Mouse (Mus musculus) mature B cell (primary cell): Measurements from ENCODE around the gene Zbtb43.

ENCODE experiments used
- in situ Hi-C: fragments of 300-500 bp; cut with MboI; formaldehyde crosslinking; loops from 2 replicates; pipeline ENCODE4 v1.14.3; 2019

The Zbtb43 gene

DNA sequence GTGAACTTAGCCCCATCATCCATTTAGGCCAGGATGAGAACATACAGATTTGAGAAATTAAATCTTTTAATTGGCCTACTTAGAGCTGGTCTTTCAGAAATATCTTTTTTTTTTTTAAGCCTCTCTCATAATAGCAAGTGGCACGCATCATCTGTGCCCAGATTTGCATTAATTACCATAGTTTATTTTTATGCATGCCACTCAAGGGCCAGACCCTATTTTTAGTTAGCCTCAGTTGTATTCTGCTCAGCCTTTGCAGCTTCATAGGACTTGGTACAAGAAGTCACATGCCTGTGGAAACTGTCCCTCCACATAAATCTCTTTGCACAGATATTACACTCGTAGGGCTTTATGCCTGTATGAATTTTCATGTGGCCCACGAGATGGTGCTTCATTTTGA, 14.9 kb downstream of the Zbtb43 start:
- in situ Hi-C loops: no loop called here

DNA sequence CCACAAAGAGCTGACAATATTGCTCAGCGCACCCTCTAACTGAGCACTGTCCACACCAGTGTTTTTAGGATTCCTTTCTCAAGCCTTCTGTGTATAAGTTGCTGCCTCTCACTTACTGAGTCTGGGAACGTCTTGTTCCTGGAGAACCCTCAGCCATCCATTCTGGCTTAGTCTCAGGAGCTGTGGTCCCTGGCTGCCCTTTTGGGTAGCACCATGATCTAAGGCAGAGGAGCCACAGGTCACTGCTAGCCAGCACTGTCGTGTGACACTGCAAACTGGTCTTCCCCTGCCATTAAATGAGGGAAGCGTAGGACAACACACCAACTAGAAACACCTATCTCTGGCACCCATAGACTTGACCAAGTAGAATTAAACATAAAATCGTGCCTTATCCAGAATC, 15.6 kb downstream of the Zbtb43 start:
- in situ Hi-C loops: no loop called here

DNA sequence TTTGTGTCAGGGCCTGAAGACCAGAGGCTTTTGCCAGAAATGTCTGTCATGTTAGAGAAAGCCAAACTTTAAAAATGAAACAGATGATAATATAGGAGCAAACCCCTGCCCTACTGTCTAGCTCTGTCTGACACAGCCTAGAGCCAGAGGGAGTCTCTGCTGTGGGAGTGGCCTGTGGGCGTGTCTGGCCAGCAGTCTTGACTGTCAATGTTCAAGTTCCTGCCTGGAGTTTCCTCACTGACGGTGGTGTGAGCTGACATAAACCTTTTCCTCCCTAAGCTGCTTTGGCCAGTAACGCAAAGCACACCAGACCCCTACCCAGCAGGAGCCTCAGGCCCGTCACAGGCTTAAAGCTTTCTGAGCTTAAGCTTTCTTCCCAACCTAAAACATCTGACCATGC, 16.2 kb downstream of the Zbtb43 start:
- in situ Hi-C loops: no loop called here

DNA sequence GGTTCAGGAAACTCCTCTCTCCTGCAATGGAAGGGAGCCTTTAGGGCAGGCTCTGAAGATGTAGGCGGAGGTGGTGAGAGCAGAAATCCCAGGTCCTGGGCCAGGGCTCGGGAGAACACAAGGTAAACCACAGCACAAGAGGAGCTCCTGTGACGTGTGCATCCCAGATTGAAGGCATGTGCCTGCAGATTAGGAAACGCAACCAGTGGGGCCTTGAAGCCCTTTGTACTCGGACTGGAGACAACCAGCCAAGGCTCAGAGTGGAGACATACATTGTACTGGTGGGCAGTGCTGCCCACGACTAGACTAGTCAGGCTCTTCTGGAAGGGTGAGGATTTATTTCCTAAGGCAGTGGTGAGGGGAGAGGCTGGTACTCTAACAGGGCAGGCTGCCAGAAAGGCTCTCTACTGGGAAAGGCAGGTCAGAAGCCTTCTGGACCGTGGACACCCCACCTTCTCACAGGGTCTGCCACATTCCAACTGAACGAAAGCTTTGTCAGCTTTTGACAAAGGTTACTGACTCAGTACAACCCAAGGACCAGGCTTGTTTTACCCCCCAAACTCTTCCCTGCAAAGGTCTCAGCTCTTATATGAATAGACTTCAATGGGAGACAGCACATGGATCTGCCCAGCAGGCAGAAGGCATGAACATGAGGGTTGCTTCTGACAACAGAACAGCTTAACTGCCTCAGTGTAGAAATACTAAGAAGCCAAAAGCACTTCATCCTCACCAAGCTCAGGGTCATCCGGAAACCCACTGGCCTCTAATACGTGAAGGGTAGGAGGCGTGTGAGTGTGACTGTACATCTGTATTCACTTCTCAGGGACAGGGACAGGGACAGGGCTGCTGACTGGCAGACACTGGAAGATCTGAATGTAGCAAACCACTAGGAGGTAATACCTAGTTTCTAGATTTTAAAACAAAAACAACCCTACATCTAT, 17.1 kb downstream of the Zbtb43 start:
- in situ Hi-C loops: no loop called here

DNA sequence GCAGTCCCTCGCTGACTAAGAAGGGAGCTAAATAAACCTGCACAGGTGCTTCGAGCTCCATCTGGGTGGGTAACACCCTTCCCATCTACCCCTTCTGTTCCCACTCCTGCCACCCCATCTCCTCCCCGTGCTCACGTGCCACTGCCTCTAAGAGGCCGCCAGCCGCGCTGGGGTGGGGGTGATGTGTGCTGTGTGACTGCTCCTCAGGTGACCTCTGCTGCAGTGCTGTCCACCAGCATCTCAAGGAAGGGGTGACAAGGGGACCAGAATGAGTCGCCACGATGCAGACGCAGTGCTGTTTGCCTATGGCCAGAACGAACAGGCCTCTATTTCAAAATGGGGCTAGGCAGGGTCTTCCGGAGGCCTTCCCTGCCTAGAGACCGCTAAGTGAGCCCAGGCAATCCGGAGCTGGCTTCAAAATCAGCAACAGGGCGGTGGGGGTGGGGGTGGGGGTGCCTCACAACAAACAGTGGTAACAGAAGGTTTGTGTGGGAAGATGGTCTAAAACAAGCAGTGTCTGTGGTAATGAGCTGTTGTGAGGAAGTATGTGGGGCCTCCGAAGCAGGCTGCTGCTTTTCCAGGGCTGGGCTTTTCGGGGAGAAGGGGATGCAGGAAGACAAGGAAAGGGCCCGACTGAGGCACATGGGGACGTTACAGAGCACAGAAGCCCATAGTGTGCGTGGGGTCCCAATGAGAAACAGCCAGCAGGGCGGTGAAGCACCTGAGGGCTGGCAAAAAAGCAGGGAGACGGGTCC, 19.1 kb downstream of the Zbtb43 start:
- in situ Hi-C loops: no loop called here

DNA sequence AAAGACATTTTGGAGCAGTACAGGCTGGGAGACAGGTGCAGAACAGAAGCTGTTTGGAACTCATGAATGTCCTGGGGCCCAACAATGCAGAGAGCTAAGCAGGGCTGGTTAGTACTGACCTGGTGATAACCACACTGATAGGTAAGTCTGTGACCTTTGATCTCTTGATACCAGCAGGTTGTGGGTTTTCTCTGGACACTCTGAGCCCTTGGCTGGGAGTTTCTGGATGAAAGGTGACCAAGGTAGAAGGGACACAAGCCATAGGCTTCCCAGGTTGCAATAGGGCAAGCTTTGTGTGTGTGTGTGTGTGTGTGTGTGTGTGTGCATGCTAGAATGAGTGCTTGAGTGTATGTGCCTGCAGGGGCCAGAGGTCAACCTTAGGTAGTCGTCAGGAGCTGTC, 21.6 kb downstream of the Zbtb43 start:
- in situ Hi-C loops: no loop called here

DNA sequence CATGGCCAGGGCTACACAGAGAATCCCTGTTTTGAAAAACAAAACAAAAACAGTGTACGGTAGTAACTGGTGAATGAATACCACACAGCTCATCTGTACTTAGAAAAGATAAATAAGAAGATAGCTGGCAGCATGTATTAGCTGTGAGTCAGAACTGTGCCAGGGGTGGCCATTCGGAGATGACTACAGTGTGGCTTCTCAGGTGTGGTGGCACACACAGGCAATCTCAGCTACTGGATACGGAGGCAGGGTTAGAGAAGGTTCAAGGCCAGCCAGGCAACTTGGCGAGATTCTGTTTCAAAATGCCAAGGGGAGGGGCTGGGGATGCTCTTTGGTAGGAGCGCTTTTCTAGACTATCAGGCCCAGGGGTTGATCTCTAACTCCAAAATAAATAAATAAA, 22.6 kb downstream of the Zbtb43 start:
- in situ Hi-C loops: no loop called here

DNA sequence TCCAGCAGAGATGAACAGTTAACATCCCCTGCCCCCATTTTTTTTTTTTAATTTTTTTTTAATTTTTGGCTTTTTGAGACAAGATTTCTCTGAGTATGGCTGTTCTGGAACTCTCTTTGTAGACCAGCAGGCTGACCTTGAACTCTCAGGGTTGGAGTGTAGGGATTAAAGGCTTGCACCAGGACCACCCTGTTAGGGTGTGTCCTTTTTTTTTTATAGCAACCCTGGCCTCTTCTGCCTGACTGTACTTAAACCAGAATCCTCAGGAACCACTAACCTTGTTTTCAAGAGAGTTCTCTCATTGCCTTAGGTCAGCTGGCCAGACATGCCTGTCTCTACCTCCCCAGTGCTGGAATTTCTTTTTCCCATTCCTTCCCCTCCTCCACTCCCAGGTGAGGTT, 23.5 kb downstream of the Zbtb43 start:
- in situ Hi-C loops: no loop called here

DNA sequence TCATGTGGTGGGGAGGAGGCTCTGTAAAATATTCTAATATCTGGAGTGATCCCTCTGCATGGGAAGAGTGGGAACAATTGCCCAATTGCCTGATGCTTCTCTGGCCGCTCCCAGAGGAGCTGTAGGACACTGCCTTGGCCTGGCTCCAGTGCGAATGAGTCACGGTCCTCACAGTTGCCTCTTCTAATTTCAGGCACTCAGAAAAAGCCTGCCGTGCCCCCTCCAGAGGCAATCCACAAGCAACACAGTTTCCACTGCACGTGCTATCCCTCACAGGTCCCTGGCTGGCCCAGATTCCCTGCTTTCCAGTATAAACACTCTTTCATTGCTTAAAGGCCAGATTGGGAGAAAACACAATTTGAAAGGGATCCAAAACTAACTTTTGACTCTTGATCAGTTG, 24.0 kb downstream of the Zbtb43 start:
- in situ Hi-C loops: no loop called here

DNA sequence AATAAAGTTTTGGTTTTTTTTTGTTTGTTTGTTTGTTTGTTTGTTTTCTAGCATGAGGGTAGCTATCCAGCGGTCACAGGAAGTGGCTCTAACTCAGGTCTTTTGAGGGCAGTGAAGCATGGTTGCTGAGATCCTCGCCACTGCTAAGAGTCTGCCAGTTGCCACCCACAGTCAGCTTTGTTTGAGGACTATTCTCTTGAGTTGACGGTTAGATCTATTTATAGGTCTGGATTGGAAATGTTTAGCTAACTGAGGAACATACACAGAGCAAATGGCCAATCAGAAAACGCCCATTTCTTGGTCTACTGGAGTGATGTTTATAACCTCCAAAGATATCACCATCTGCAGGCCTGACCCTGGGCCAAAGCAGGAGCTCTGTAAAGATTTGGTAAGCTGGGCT, 25.7 kb downstream of the Zbtb43 start:
- in situ Hi-C loops: no loop called here

DNA sequence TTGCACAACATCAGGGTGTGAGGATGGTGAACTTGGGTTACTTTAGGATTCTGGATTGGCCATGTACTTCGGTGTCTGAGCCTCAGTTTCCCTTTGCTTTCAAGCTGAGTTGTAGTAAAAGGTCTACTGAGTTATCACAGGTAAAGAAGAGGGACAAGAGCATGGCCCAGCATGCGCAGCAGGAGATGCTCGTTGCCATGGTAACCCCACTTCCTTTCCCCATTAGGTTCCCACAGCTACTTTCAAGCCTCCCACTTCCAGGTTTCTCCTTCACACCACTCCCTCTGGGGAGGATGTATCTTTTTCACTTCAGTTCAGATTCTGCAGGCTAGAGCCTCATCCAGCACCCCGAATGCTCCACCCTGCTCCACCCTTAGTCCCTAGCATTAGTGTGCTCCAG, 27.5 kb downstream of the Zbtb43 start:
- in situ Hi-C loops: no loop called here

DNA sequence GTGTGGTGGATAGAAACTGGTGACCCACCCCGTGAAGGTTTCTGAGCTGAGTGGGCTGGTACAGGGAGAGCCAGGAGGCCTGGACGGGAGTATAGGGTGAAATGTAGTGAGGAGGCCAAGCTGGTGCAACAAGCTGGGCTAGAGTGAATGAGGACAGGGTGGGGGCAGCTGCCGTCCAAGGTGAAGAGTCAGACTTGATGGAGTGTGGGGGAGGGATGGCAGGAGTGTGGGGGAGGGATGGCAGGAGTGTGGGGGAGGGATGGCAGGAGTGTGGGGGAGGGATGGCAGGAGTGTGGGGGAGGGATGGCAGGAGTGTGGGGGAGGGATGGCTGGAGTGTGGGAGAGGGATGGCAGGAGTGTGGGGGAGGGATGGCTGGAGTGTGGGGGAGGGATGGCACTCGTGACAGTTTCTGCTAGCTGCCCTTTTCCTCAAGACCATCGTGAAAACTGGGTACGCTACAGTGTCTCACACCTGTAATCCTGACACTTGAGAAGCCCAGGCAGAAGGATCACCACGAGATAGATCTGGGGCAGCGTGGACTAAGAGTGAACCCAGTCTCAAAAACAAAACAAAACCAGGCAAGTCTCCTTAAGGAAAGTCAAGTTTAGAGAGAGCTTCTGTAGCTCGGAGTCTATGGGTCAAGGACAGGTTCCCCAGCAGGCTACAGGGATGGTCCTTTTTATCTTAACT, 28.2 kb downstream of the Zbtb43 start:
- in situ Hi-C loops: no loop called here

DNA sequence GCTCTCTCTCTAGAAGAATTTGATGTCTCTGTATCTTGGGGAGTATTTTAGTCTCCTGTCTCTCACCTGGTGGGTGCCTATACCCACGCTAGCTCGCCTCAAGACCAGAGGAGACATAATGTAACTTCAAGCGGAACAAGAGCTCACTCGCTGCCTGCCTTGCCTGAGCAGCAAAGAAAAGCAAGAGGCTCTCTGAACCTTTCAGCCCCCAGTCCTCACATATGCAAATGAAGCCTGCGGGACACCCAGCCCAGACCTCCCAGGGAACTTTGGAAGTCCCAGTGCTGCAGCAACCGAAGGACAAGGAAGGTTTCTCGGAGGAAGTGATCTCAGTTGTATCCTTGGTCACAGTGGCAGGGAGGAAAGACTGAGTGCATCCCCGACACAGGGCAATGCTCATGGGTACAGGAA, 28.9 kb downstream of the Zbtb43 start:
- in situ Hi-C loops: no loop called here

DNA sequence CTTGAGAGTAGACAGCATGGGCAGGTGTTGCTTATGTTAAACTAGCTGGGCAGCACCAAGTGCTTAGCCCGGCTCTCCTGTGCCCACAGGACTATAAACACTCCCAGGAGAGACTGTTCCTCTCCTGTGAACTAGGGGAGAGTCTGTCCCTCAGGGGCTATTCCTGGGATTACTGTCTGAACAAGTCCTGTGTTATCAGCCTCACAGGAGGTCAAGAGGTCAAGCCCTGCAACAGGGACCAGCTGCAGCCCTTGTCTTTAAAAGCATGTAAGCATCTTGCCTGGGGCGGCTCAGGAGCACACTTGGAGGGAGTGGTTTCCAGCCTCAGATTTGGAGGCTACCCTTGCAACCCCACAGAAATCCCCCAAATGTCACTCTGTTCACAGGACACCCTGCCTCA, 30.0 kb downstream of the Zbtb43 start:
- in situ Hi-C loops: no loop called here

DNA sequence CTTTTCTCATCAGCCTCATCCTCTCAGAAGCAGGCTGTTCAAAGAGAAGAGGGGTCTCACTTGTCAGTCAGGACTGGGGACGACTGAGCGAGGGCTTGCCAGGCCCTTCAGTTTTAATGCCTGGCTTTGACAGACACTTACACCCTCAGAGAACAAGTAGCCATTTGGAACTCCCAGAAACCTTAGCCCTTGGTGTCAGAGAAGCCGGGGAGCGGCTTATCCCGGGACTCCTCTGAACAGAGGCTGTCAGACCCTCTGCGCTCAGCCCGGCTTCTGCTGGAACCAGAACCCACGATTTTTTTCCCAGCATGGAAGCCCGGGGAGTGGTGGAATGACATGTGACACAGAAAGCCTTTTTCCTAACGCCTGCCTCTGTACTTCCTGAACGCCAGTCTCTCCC, 31.2 kb downstream of the Zbtb43 start:
- in situ Hi-C loops: no loop called here

DNA sequence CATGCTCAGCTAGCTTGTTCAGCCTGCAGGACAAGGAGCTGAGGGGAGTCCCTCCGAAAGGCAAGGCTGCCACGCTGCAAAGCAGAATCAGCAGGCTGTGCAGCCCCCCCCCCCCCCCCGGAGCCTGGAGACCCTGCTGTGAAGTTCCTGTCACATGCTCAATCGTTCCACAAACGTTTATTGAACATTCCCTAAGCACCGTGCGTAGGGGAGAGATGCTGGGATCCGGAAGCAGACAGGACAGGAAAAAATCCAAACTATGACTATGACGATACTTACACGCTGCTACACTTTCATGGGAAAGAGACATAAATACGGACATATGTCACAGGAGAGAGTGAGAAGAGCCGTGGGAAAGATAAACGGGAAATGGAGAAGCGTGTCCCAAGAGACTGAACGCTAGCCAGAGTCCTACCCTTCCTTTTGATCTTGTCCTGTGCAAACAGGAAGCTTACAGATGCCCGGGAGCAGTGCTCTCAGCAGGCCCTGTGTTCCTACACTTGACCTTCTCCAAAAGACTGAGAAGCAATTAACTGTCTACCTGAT, 32.3 kb downstream of the Zbtb43 start:
- in situ Hi-C loops: no loop called here

DNA sequence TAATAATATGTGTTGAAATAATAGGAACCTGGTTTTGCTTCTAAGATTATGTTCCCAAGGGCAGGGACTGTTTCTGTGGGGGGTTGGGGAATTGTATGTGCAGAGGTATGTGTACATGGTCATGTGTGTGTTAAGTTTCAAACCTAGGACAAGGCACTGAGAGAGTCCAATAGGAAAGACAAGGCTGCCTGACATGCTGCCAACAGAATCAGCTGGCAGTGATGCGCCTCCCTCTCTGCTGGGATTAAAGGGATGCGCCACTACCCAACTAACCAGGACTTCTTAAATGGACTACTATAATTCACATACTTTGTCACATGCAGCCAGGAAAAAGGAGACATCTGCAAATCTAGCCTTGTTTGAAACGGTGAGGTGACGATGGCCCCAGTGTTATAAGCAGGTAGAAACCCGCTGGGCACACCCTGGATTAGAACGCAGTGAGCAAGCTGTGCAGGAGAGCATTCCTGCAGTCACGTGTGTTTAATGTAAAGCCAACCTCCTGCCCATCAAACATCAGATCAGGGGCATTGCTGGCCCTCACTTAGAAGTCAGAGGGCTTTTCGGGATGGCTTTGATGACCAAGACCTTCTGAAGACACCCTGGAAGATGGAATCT, 33.2 kb downstream of the Zbtb43 start:
- in situ Hi-C loops: no loop called here

DNA sequence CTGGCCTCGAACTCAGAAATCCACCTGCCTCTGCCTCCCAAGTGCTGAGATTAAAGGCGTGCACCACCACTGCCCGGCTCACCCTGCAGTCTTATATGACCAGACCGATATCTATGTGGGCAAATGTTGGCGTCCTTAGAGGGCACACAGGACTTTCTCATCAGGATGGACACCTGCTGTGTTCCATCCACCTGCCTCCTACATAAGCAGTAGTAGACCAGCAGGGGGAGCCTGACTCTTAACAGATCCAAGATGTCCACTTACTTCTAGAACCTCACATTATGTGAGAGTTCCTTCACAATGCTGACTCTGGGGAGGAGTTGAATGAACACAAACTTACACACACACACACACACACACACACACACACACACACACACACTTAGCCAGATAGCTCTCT, 35.5 kb downstream of the Zbtb43 start:
- in situ Hi-C loops: no loop called here

DNA sequence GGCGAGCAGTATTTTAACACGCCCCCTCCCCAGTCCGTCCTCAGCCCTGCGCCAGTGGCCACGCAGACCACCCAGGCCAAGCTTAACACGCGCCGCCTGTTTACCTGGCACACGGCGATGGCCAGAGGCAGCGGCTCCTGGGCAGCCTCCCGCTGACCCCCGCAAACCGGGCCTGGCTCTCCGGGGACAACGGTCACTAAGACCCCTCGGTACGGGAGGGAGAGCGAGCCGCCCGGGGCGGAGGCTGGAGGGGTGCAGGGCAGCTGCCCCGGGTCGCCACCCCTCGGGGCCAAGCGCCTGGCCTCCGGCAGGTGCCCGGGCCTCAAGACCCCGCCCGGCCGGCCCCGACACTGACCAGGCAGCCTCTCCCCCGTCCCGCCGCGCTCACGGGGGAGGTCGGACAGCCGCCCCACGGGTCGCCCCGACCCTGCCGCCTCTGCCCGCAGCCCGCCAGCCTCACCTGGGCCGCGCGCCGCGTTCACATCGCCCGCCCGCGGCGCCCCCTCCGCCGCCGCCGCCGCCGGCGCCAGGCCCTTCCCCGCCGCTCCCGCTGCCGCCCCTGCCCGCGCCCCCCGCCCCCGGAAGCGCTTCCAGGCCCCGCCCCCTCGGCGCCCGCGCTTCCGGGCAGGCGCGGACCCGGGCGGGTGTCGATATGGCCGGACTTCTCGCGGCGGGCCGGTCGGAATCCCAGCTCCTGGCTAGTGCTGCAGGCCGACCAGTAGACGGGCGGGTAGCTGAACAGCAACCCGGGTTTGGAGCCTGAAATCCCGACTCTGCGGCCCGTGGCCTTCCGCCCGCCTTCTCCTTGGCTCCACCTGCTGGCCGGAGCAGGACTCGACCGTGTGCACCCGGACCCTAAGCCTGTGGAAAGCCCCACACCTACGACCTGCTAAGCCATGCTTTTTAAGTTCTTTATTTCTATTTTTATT, 37.3 kb downstream of the Zbtb43 start, which contains the start of gene Zbtb34:
Zbtb34 (minus strand) TSS at position 554 of the 929 bp plus-strand sequence.
- in situ Hi-C loops: no loop called here

DNA sequence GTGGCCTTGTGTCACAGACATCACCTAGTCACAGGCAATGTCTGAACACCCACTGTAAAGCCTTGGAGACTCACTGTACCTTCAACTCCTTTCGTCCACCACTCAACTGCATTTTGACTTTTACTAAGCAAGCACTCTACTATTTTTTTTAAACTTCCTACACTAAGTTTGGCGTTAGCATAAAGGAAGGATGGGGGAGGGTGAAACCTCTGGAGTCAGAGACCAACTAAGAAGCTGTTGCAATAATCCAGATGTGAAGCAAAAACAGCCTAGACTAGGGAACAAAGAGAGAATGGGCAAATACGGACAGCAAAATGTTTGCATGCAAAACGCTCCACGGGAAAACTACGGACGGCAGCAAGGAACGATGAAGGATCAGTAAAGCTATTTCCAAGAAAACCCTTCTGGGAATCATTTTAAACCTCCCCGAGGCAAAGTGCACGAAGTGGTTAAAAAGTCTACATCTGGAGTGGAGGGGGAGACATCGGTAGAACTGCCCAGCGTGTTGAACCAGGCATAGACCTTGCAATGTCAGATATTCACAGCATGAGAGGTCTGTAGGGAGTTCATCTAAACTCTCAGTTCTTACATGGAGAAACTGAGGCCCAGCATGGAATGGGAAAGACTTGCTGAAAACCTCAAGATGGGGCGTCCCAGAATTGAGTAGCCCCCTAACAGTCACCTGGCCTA, 38.1 kb downstream of the Zbtb43 start:
- in situ Hi-C loops: no loop called here
